Mouse (Mus musculus) forebrain, embryonic 14.5 days (tissue): Measurements from ENCODE around the gene 4931417E11Rik. TPM values are rescaled to one million over a fixed set of nuclear protein-coding genes. Genes with fewer than 3 reads are reported as not detected.

Experiments
- ATAC-seq: fragments of 200-750 bp; cut with Nextera tagmentation; 2 replicates; pipeline ENCODE4 v1.8.0; 2017; ENCODE audit warnings: mild to moderate bottlenecking, moderate library complexity
- DNase-seq: peaks from one replicate; pipeline ENCODE4 v3.0.0-alpha.2; 2015; ENCODE audit warnings: low spot score
- H3K27ac ChIP-seq: fragments of 300-500 bp; sonication (generic); 2 replicates; pipeline ENCODE4 v1.5.1; 2014; ENCODE audit warnings: low read depth, mild to moderate bottlenecking, control low read depth, low read length, moderate library complexity
- H3K27me3 ChIP-seq: fragments of 300-500 bp; sonication (generic); replicated peaks from 2 replicates; pipeline ENCODE4 v1.6.1; 2014; ENCODE audit warnings: low read length, control low read depth, mixed read lengths; ENCODE audit not compliant: control insufficient read depth, insufficient read depth
- H3K36me3 ChIP-seq: fragments of 300-500 bp; sonication (generic); 2 replicates; pipeline ENCODE4 v1.6.1; 2014; ENCODE audit warnings: low read length, control low read depth; ENCODE audit not compliant: control insufficient read depth, insufficient read depth
- H3K4me1 ChIP-seq: fragments of 300-500 bp; sonication (generic); 2 replicates; pipeline ENCODE4 v1.6.1; 2014; ENCODE audit warnings: antibody characterized with exemption, low read length, control low read depth; ENCODE audit not compliant: control insufficient read depth, insufficient read depth
- H3K4me2 ChIP-seq: fragments of 300-500 bp; sonication (generic); 2 replicates; pipeline ENCODE4 v1.6.1; 2014; ENCODE audit warnings: mild to moderate bottlenecking, control low read depth, low read length
- H3K4me3 ChIP-seq: fragments of 300-500 bp; sonication (generic); 2 replicates; pipeline ENCODE4 v1.5.1; 2014; ENCODE audit warnings: low read depth, low read length, control low read depth
- H3K9ac ChIP-seq: fragments of 300-500 bp; sonication (generic); 2 replicates; pipeline ENCODE4 v1.6.1; 2014; ENCODE audit warnings: mild to moderate bottlenecking, low read length, control low read depth, moderate library complexity
- H3K9me3 ChIP-seq: fragments of 300-500 bp; sonication (generic); replicated peaks from 2 replicates; pipeline ENCODE4 v1.6.1; 2016; ENCODE audit warnings: low read length, control low read depth, mixed read lengths; ENCODE audit not compliant: control insufficient read depth
- WGBS: fragments of 180-500 bp; shearing (Covaris S2); extraction: QIAGEN DNeasy Blood & Tissue Kit; methylation state at CpG from one replicate; pipeline ENCODE4 v1.1.7; 2014; 5-methylcytosine and 5-hydroxymethylcytosine counted together
- polyA plus RNA-seq: library from polyadenylated mRNA; unstranded; fragments of >200 nt; fragmentation: Nextera tagmentation; extraction: Ambion mirVana; gene quantifications from 2 replicates; pipeline ENCODE4 v1.2.1, GENCODE M21; 2014

The 4931417E11Rik gene
- polyA plus RNA-seq, result not detected in 2 replicates

GRCm38 (mm10) chr6:73469567-73469966 lies at the start of gene 4931417E11Rik:
Gene 4931417E11Rik, minus strand, starts transcription at chr6:73469667.
- Histone ChIP-seq H3K4me3 (no peak within 1 kb of the TSS), H3K4me1 (no peaks in the 10 kb centered on the region), H3K9ac (no peak within 1 kb of the TSS), H3K36me3 (no peaks in the 10 kb centered on the region), H3K4me2 (no peak within 1 kb of the TSS), H3K9me3 (no peaks in the 10 kb centered on the region), H3K27ac (no peak within 1 kb of the TSS), H3K27me3 (no peaks in the 10 kb centered on the region)
- ATAC-seq (no peak), DNase-seq (no peak)
- 89% methylated on average over 8 of the region's 8 CpGs for WGBS

DNA sequence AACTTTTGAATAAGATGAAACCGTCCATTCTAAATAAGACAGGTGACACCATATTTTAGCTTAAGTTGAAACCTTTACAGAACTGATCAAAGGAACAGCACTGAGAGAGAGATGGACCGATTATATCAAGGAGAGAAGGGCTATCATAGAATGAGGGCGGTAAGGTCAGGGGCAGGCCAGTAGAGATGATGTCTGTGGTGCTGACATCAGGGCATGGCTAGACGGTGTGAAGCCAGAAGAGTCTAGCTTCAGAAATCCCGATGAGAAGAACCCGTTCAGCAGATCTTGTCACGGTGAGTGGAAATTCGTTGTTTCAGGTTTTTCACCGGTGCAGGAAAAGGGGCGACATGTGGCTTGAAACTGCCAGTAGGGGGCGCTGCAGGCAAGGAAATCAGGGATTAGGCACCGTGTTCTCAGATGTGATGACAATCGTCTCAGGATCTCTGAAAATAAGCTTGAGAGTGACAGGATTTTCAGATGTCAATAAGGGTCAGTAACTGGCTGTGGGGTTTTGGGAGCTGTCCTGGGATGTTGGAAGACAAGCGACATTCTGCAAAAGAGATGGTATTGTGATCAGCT lies 48.4 kb upstream of the 4931417E11Rik start:
- Histone ChIP-seq H3K36me3 (no peaks in the 10 kb centered on the region), H3K27me3 (no peaks in the 10 kb centered on the region), H3K4me2 (no peak overlapping the region; the same call in 1 of the 2 replicates), H3K4me1 (no peaks in the 10 kb centered on the region), H3K9me3 (no peaks in the 10 kb centered on the region), H3K4me3 (no peak overlapping the region), H3K27ac (no peak overlapping the region), H3K9ac (no peak overlapping the region)
- 24% methylated on average over 14 of the region's 14 CpGs for WGBS
- DNase-seq, result peak; percentile 85
- peak; percentile 74; the same call in 1 of the 2 replicates for ATAC-seq

- ATAC-seq (no peak), DNase-seq (no peak)
- Histone ChIP-seq H3K9me3 (no peaks in the 10 kb centered on the region), H3K4me3 (no peak overlapping the region), H3K27me3 (no peaks in the 10 kb centered on the region), H3K36me3 (no peaks in the 10 kb centered on the region), H3K4me2 (no peak overlapping the region), H3K9ac (no peak overlapping the region), H3K27ac (no peak overlapping the region), H3K4me1 (no peaks in the 10 kb centered on the region)
- 23% methylated on average over 1 of the region's 1 CpGs for WGBS
Observed at GRCm38 (mm10) chr6:73512907-73513306, 43.4 kb upstream of the 4931417E11Rik start.

GRCm38 (mm10) chr6:73499631-73500030 lies 30.2 kb upstream of the 4931417E11Rik start:
- DNase-seq (no peak), ATAC-seq (no peak)
- no peak overlapping the region for H3K9ac ChIP-seq
- WGBS, result 78% methylated on average over 7 of the region's 7 CpGs
- H3K4me2 ChIP-seq, result no peak overlapping the region
- H3K36me3 ChIP-seq, result no peaks in the 10 kb centered on the region
- H3K4me1 ChIP-seq, result no peaks in the 10 kb centered on the region
- no peak overlapping the region for H3K4me3 ChIP-seq
- H3K9me3 ChIP-seq, result no peaks in the 10 kb centered on the region
- no peak overlapping the region for H3K27ac ChIP-seq
- no peaks in the 10 kb centered on the region for H3K27me3 ChIP-seq

DNA sequence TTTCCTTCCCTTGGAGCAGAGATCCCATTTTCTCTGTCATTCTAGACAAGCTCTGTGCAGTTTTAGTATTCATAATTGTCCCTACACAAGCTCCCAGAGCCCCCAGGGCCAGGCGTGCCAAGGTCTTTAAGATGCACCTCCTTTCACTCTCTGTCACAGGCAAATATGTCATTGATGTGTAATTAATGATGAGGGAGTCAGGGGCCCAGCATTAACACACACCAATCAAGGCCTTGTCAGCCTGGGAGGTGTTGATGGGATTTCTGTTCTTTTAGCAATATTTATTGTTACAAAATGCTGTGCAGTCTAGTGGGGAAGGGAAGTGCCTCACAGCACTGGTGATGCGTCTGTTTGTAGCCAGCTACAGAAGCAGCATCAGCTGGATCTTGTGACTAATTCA lies 27.9 kb upstream of the 4931417E11Rik start:
- no peaks in the 10 kb centered on the region for H3K27me3 ChIP-seq
- no peak overlapping the region for H3K27ac ChIP-seq
- ATAC-seq, result peak; percentile 67
- H3K4me2 ChIP-seq, result no peak overlapping the region
- no peaks in the 10 kb centered on the region for H3K4me1 ChIP-seq
- no peak overlapping the region for H3K4me3 ChIP-seq
- H3K9ac ChIP-seq, result no peak overlapping the region
- no peaks in the 10 kb centered on the region for H3K36me3 ChIP-seq
- 21% methylated on average over 2 of the region's 2 CpGs for WGBS
- no peaks in the 10 kb centered on the region for H3K9me3 ChIP-seq
- DNase-seq, result peak; percentile 49

GRCm38 (mm10) chr6:73490524-73490923 lies 21.1 kb upstream of the 4931417E11Rik start:
- Histone ChIP-seq H3K9me3 (no peaks in the 10 kb centered on the region), H3K36me3 (no peaks in the 10 kb centered on the region), H3K4me1 (no peaks in the 10 kb centered on the region), H3K27ac (no peak overlapping the region), H3K4me2 (no peak overlapping the region), H3K9ac (no peak overlapping the region), H3K4me3 (no peak overlapping the region), H3K27me3 (no peaks in the 10 kb centered on the region)
- WGBS, result 95% methylated on average over 1 of the region's 1 CpGs
- ATAC-seq (no peak), DNase-seq (no peak)

DNA sequence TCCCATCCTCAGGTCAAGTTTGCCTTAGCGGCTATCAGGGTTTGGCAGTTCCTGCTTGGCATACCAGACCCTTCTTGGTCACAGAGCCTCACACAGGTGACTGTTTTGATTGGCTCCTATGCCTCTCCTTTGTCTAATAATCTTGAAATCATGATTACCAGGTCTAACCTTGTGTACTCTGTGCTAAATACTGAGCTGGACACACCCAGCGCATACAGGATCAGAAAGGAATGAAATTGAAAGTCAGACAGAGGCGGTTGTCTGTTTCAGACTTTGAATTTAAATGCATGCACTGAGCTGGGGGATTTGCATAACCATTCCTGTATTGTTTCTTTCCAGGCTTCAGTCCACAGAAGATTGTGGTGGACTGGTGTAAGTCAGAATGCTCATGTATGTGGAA lies 16.1 kb upstream of the 4931417E11Rik start:
- no peaks in the 10 kb centered on the region for H3K4me1 ChIP-seq
- no peak overlapping the region for H3K4me2 ChIP-seq
- H3K9ac ChIP-seq, result no peak overlapping the region
- DNase-seq (no peak), ATAC-seq (no peak)
- H3K9me3 ChIP-seq, result no peaks in the 10 kb centered on the region
- H3K27me3 ChIP-seq, result no peaks in the 10 kb centered on the region
- no peaks in the 10 kb centered on the region for H3K36me3 ChIP-seq
- WGBS, result 80% methylated on average over 3 of the region's 3 CpGs
- no peak overlapping the region for H3K27ac ChIP-seq
- no peak overlapping the region for H3K4me3 ChIP-seq

DNA sequence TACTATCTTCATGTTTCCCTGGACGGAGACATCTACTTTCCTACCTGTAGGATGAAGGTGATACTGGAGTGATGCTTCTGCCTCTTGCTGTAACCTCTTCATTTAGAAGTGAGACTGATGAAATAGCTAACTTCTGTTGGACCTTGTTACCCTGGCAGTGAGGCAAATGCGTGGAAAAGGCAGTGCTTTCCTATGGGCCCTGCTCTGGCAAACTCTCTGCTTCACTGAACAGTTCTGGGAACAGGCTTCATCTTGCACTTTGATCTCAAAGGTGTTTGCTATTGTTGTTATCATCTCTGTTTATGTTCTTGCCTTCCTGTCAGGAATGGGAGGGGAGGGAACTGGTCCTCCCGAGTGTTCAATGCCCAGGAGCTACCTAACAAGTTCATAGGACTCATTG lies 3.4 kb downstream of the 4931417E11Rik start:
- no peak for ATAC-seq
- no peak overlapping the region for H3K4me3 ChIP-seq
- no peak overlapping the region for H3K9ac ChIP-seq
- no peaks in the 10 kb centered on the region for H3K27me3 ChIP-seq
- no peaks in the 10 kb centered on the region for H3K36me3 ChIP-seq
- no peak overlapping the region for H3K27ac ChIP-seq
- H3K4me2 ChIP-seq, result no peak overlapping the region
- no peak for DNase-seq
- H3K4me1 ChIP-seq, result no peaks in the 10 kb centered on the region
- 82% methylated on average over 3 of the region's 3 CpGs for WGBS
- no peaks in the 10 kb centered on the region for H3K9me3 ChIP-seq

DNA sequence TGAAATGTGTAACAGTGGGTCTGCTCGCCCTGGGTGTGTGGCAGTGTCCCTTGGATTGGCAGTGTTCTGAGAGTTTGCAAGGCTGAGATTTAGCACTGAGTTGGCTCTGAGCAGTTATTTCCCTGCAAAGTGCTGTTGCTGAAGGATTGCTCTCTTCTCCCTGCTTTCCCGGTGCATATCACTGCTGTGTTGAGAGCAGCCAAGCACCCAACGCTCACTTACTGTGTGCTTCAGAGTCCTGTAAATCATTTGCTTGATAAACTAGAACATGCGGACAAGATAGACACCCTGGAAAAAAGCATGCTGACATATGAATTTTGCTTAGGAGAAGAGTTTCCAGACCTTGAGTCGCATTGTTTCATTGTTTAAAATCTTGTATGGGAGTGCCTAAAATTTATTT lies 6.9 kb downstream of the 4931417E11Rik start:
- WGBS, result 88% methylated on average over 5 of the region's 5 CpGs

More for the DNA sequence above, 6.9 kb downstream of the 4931417E11Rik start:
- ATAC-seq (no peak), DNase-seq (no peak)
- H3K27me3 ChIP-seq, result no peaks in the 10 kb centered on the region
- H3K4me3 ChIP-seq, result no peak overlapping the region
- H3K4me1 ChIP-seq, result no peaks in the 10 kb centered on the region
- no peak overlapping the region for H3K27ac ChIP-seq
- no peak overlapping the region for H3K4me2 ChIP-seq
- H3K36me3 ChIP-seq, result no peaks in the 10 kb centered on the region
- no peaks in the 10 kb centered on the region for H3K9me3 ChIP-seq
- H3K9ac ChIP-seq, result no peak overlapping the region
